Mouse (Mus musculus) midbrain, postnatal 0 days (tissue): ENCODE results near the gene Il12rb1. TPM values are rescaled to one million over a fixed set of nuclear protein-coding genes. Genes with fewer than 3 reads are reported as not detected.

Experiments
- ATAC-seq: fragments of 200-750 bp; cut with Nextera tagmentation; 2 replicates; pipeline ENCODE4 v1.8.0; 2017; ENCODE audit warnings: moderate number of reproducible peaks, mild to moderate bottlenecking, moderate TSS enrichment, moderate library complexity; ENCODE audit not compliant: low FRiP score
- DNase-seq: peaks from one replicate; pipeline ENCODE4 v3.0.0-alpha.2; 2015; ENCODE audit warnings: low spot score
- H3K27ac ChIP-seq: fragments of 300-500 bp; sonication (generic); 2 replicates; pipeline ENCODE4 v1.5.1; 2014; ENCODE audit warnings: low read depth, mild to moderate bottlenecking, low read length, mixed read lengths
- H3K27me3 ChIP-seq: fragments of 300-500 bp; sonication (generic); 2 replicates; pipeline ENCODE4 v1.6.1; 2014; ENCODE audit warnings: low read length, control low read depth, mixed read lengths; ENCODE audit not compliant: insufficient read depth
- H3K36me3 ChIP-seq: fragments of 300-500 bp; sonication (generic); 2 replicates; pipeline ENCODE4 v1.6.1; 2014; ENCODE audit warnings: low read length, control low read depth, mixed read lengths; ENCODE audit not compliant: insufficient read depth
- H3K4me1 ChIP-seq: fragments of 300-500 bp; sonication (generic); 2 replicates; pipeline ENCODE4 v1.6.1; 2014; ENCODE audit warnings: mild to moderate bottlenecking, control low read depth, antibody characterized with exemption, low read length, mixed read lengths; ENCODE audit not compliant: insufficient read depth
- H3K4me2 ChIP-seq: fragments of 300-500 bp; sonication (generic); 2 replicates; pipeline ENCODE4 v1.6.1; 2014; ENCODE audit warnings: low read depth, mild to moderate bottlenecking, low read length, mixed read lengths; ENCODE audit not compliant: poor library complexity, severe bottlenecking
- H3K4me3 ChIP-seq: fragments of 300-500 bp; sonication (generic); 2 replicates; pipeline ENCODE4 v1.5.1; 2014; ENCODE audit warnings: low read depth, mild to moderate bottlenecking, low read length, moderate library complexity
- H3K9ac ChIP-seq: fragments of 300-500 bp; sonication (generic); replicated peaks from 2 replicates; pipeline ENCODE4 v1.6.1; 2014; ENCODE audit warnings: mild to moderate bottlenecking, low read length, moderate library complexity, mixed read lengths; ENCODE audit not compliant: poor library complexity, severe bottlenecking
- H3K9me3 ChIP-seq: fragments of 300-500 bp; sonication (generic); 2 replicates; pipeline ENCODE4 v1.6.1; 2016; ENCODE audit warnings: low read length, control low read depth
- CTCF ChIP-seq: IDR thresholded peaks from 2 replicates; pipeline ENCODE4 v1.5.1; 2016; ENCODE audit warnings: antibody characterized with exemption, mild to moderate bottlenecking
- WGBS: fragments of 180-500 bp; shearing (Covaris S2); extraction: QIAGEN DNeasy Blood & Tissue Kit; methylation state at CpG from one replicate; pipeline ENCODE4 v1.1.7; 2014; 5-methylcytosine and 5-hydroxymethylcytosine counted together
- polyA plus RNA-seq: library from polyadenylated mRNA; unstranded; fragments of >200 nt; fragmentation: Nextera tagmentation; extraction: Ambion mirVana; gene quantifications from 2 replicates; pipeline ENCODE4 v1.2.1, GENCODE M21; 2015
- total RNA-seq: library from RNA; depleted of rRNA; stranded (reverse); fragments of >200 nt; gene quantifications from 2 replicates; pipeline ENCODE4 v1.2.3, GENCODE M21; 2014

The Il12rb1 gene
- total and polyA plus RNA-seq, 2 experiments from 2014 or later, result not detected

- WGBS, result 81% methylated on average over 8 of the region's 8 CpGs
- Histone ChIP-seq H3K36me3 (no peaks in the 10 kb centered on the region), H3K9me3 (no peaks in the 10 kb centered on the region), H3K9ac (no peak overlapping the region), H3K4me3 (no peak overlapping the region), H3K27ac (no peak overlapping the region), H3K27me3 (peaks cover 3% of the 10 kb centered on the region; the same call in 1 of the 2 replicates), H3K4me2 (no peak overlapping the region), H3K4me1 (no peaks in the 10 kb centered on the region)
- no peak for TF ChIP-seq CTCF
- no peak for ATAC-seq
- DNase-seq, result no peak
Observed at GRCm38 (mm10) chr8:70808955-70809701, 879 bp downstream of the Il12rb1 start.

GRCm38 (mm10) chr8:70810962-70811680 lies 2.9 kb downstream of the Il12rb1 start:
- H3K27ac ChIP-seq, result no peak overlapping the region
- no peak overlapping the region for H3K4me2 ChIP-seq
- no peak for DNase-seq
- 0 out of 2 replicates have a peak, but pooled peaks cover 2% of the 10 kb centered on the region for H3K27me3 ChIP-seq
- TF ChIP-seq CTCF, result no peak
- ATAC-seq, result no peak
- H3K9me3 ChIP-seq, result no peaks in the 10 kb centered on the region
- H3K4me1 ChIP-seq, result no peaks in the 10 kb centered on the region
- WGBS, result 78% methylated on average over 20 of the region's 20 CpGs
- no peak overlapping the region for H3K9ac ChIP-seq
- no peak overlapping the region for H3K4me3 ChIP-seq
- no peaks in the 10 kb centered on the region for H3K36me3 ChIP-seq

- Histone ChIP-seq H3K9ac (no peak overlapping the region), H3K4me2 (no peak overlapping the region), H3K36me3 (no peaks in the 10 kb centered on the region), H3K27ac (no peak overlapping the region), H3K9me3 (no peaks in the 10 kb centered on the region), H3K4me3 (no peak overlapping the region), H3K27me3 (peaks cover 6% of the 10 kb centered on the region; the same call in 1 of the 2 replicates), H3K4me1 (no peaks in the 10 kb centered on the region)
- ATAC-seq (no peak), DNase-seq (no peak)
- 47% methylated on average over 4 of the region's 4 CpGs for WGBS
- no peak for TF ChIP-seq CTCF
Observed at GRCm38 (mm10) chr8:70812055-70812454, 3.8 kb downstream of the Il12rb1 start.

GRCm38 (mm10) chr8:70812885-70813284 lies 4.6 kb downstream of the Il12rb1 start:
- no peaks in the 10 kb centered on the region for H3K9me3 ChIP-seq
- H3K36me3 ChIP-seq, result no peaks in the 10 kb centered on the region
- no peak overlapping the region for H3K4me3 ChIP-seq
- WGBS, result 59% methylated on average over 4 of the region's 4 CpGs
- DNase-seq (no peak), ATAC-seq (no peak)
- H3K4me2 ChIP-seq, result no peak overlapping the region
- H3K4me1 ChIP-seq, result no peaks in the 10 kb centered on the region
- no peak overlapping the region for H3K27ac ChIP-seq
- H3K9ac ChIP-seq, result no peak overlapping the region
- no peak for TF ChIP-seq CTCF
- H3K27me3 ChIP-seq, result peaks cover 6% of the 10 kb centered on the region; the same call in 1 of the 2 replicates

GRCm38 (mm10) chr8:70816679-70817078 lies 8.4 kb downstream of the Il12rb1 start:
- Histone ChIP-seq H3K4me3 (0 out of 2 replicates have a peak overlapping the region, but pooled peaks have one; percentile 1), H3K9ac (no peak overlapping the region), H3K9me3 (0 out of 2 replicates have a peak, but pooled peaks cover 2% of the 10 kb centered on the region), H3K27ac (no peak overlapping the region), H3K4me2 (peak overlapping the region; percentile 20; the same call in 1 of the 2 replicates), H3K4me1 (no peaks in the 10 kb centered on the region), H3K27me3 (peaks cover 24% of the 10 kb centered on the region), H3K36me3 (no peaks in the 10 kb centered on the region)
- ATAC-seq (peak; percentile 14; the same call in 1 of the 2 replicates), DNase-seq (no peak)
- 13% methylated on average over 27 of the region's 30 CpGs for WGBS
- TF ChIP-seq CTCF, result no peak
